Mouse (Mus musculus) C2C12 (cell line): Measurements from ENCODE around the gene Akap10.

ENCODE experiments used
- CEBPB ChIP-seq: IDR thresholded peaks from one replicate; pipeline ENCODE4 v1.6.1; 2011; ENCODE audit warnings: low read depth, mild to moderate bottlenecking, control low read depth, moderate library complexity
- CTCF ChIP-seq: IDR thresholded peaks from one replicate; pipeline ENCODE4 v1.5.1; 2011; ENCODE audit not compliant: control insufficient read depth, insufficient read depth, insufficient read length
- MAX ChIP-seq: IDR thresholded peaks from one replicate; pipeline ENCODE4 v1.6.1; 2011; ENCODE audit warnings: mild to moderate bottlenecking, control low read depth
- USF1 ChIP-seq: IDR thresholded peaks from one replicate; pipeline ENCODE4 v1.6.1; 2011; ENCODE audit warnings: low read depth, mild to moderate bottlenecking, control low read depth, moderate library complexity

- TF ChIP-seq CTCF (no peak), CEBPB (no peak), MAX (no peak), USF1 (no peak)
These were observed 45.7 kb upstream of the Akap10 start for GRCm38 (mm10) chr11:61975783-61976182.
